In the genomic region with DNA sequence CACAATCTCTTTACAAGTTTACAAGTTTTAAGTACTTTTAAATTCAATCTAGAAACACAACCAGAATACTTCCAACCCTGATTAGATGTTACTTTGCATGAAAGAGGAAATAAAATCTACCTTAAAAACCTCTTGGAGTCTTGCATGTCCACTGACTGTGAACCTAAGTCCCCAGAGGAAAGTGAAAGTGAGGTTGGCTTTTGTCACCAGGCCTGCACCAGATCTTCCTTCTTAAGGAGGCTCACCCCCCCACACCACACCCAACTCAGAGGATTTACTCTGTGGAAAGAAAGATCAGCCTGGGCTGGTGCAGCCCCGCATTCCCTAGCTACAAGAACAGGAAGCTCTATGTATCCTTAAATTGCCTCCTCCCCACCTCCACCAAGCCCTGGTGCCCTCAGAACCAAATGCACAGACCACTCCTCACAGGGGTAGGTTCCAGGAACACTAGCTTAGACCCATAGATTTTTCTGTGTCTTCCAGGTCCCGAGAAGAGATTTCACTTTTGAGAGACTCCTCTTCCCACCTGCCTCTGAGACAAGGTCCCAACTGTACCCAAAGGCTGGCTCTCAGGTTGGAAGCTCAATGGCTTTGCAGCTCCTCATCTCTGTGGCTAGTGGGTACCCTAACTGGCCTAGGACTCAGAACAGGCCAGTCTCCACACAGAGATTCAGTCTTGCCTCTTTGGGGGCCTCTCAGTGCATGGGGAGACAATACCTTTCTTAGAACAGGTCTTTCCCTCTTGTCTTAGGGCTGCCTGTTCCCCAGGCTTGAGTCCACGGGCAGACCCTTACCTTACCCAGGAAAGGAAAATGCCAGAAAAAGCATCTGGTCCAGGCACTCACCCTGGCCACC, we compare ENCODE assay signal across 25 mouse cellular contexts. TPM values are rescaled to one million over a fixed set of nuclear protein-coding genes. Genes with fewer than 3 reads are reported as not detected.
A peak's percentile ranks its signal among the peaks of the same experiment; 100 is the strongest.
DNase-seq lines count a peak whose midpoint lies in the region; ATAC-seq and TF ChIP-seq lines count a peak whose summit lies in the region.
"Had no signal": no experiment of that assay in that cellular context is flagged by ENCODE, and none has a peak within 500 bp of the region (broad histone marks: within the 10 kb centered on the region; RNA-seq: fewer than 3 reads in every experiment).

No protein-coding gene starts in this region.

- no peak overlapping the region for H3K27ac ChIP-seq in hindbrain, embryonic 11.5 days (ENCODE audit: low read depth, low read length)
- no peak overlapping the region for H3K27ac ChIP-seq in hindbrain, postnatal 0 days
- H3K27ac ChIP-seq: limb, embryonic 13.5 days; liver, embryonic 13.5 days; neural tube, embryonic 12.5 days had no signal

- H3K9me3 ChIP-seq in hindbrain, embryonic 11.5 days (ENCODE audit: control insufficient read depth, low read length), result no peaks in the 10 kb centered on the region
- H3K9me3 ChIP-seq in hindbrain, postnatal 0 days (ENCODE audit: low read length), result no peaks in the 10 kb centered on the region
- H3K9me3 ChIP-seq: heart, embryonic 12.5 days; limb, embryonic 13.5 days; liver, embryonic 13.5 days; neural tube, embryonic 12.5 days had no signal

- no peak for ATAC-seq in hindbrain, embryonic 11.5 days (ENCODE audit: low FRiP score)
- no peak for ATAC-seq in hindbrain, postnatal 0 days
- 0 out of 2 replicates have a peak, but pooled peaks have one; percentile 27 for ATAC-seq in granulocyte monocyte progenitor cell, adult 5-6 weeks (replicated peaks; ENCODE audit: poor library complexity, severe bottlenecking)
- 0 out of 2 replicates have a peak, but pooled peaks have one; percentile 26 for ATAC-seq in megakaryocyte progenitor cell, adult 5-6 weeks (replicated peaks; ENCODE audit: poor library complexity)
- no peak for ATAC-seq in erythroblast, adult 5-6 weeks (replicated peaks; ENCODE audit: low FRiP score, poor library complexity, severe bottlenecking)
- ATAC-seq: forebrain, embryonic 14.5 days; inflammation-experienced regulatory T-cells, adult 6 months had no signal

- H3K36me3 ChIP-seq in hindbrain, embryonic 11.5 days (ENCODE audit: control insufficient read depth, insufficient read depth, low read length), result no peaks in the 10 kb centered on the region
- H3K36me3 ChIP-seq in hindbrain, postnatal 0 days (ENCODE audit: insufficient read depth, low read length), result no peaks in the 10 kb centered on the region
- H3K36me3 ChIP-seq: heart, embryonic 12.5 days; limb, embryonic 13.5 days; liver, embryonic 13.5 days; neural tube, embryonic 12.5 days had no signal

- no peak overlapping the region; the same call in 1 of the 2 replicates for H3K4me3 ChIP-seq in hindbrain, embryonic 11.5 days (ENCODE audit: low read depth, low read length)
- no peak overlapping the region for H3K4me3 ChIP-seq in hindbrain, postnatal 0 days (ENCODE audit: low read length)
- H3K4me3 ChIP-seq: limb, embryonic 13.5 days; liver, embryonic 13.5 days; neural tube, embryonic 12.5 days had no signal

- no peak for TF ChIP-seq CTCF in hindbrain, postnatal 0 days (IDR thresholded peaks at IDR 0.05; ENCODE audit: low read depth)

- H3K4me2 ChIP-seq in hindbrain, embryonic 11.5 days (replicated peaks; ENCODE audit: low read depth, low read length), result peak overlapping the region; percentile 12
- H3K4me2 ChIP-seq in hindbrain, postnatal 0 days (ENCODE audit: low read depth, low read length), result no peak overlapping the region
- H3K4me2 ChIP-seq: limb, embryonic 13.5 days; liver, embryonic 13.5 days; lung, embryonic 14.5 days had no signal

- no peaks in the 10 kb centered on the region; the same call in 1 of the 2 replicates for H3K4me1 ChIP-seq in hindbrain, embryonic 11.5 days (replicated peaks; ENCODE audit: control insufficient read depth, insufficient read depth, low read length)
- 0 out of 2 replicates have a peak, but pooled peaks cover 4% of the 10 kb centered on the region for H3K4me1 ChIP-seq in hindbrain, postnatal 0 days (ENCODE audit: insufficient read depth, low read length)
- H3K4me1 ChIP-seq: liver, embryonic 13.5 days had no signal

- H3K9ac ChIP-seq in hindbrain, embryonic 11.5 days (ENCODE audit: low read depth, low read length), result no peak overlapping the region
- no peak overlapping the region for H3K9ac ChIP-seq in hindbrain, postnatal 0 days (replicated peaks; ENCODE audit: low read length)
- H3K9ac ChIP-seq: heart, embryonic 12.5 days; limb, embryonic 13.5 days; liver, embryonic 13.5 days; lung, embryonic 14.5 days; neural tube, embryonic 12.5 days had no signal

- DNase-seq in hindbrain, embryonic 11.5 days (ENCODE audit: low spot score), result peak; percentile 36
- DNase-seq in hindbrain, postnatal 0 days (ENCODE audit: low spot score), result no peak
- DNase-seq in A20 (ENCODE audit: low read depth, low spot score), result peak; percentile 45
- no peak for DNase-seq in gastrocnemius, postnatal 10 days
- DNase-seq: cerebellum, adult 2 months; cerebellum, postnatal 36 days; gastrocnemius, postnatal 25 days; heart, postnatal 14 days; kidney, adult 2 months; kidney, postnatal 10 days; layer of hippocampus, postnatal 36 days; liver, embryonic 13.5 days; lung, embryonic 14.5 days; lung, postnatal 36 days; thymus, postnatal 25 days had no signal

- H3K27me3 ChIP-seq in hindbrain, embryonic 11.5 days (ENCODE audit: control insufficient read depth, insufficient read depth, low read length), result peaks cover 71% of the 10 kb centered on the region
- H3K27me3 ChIP-seq in hindbrain, postnatal 0 days (ENCODE audit: insufficient read depth, low read length), result peaks cover 84% of the 10 kb centered on the region

- WGBS in hindbrain, embryonic 11.5 days, result 29% methylated on average over 3 of the region's 3 CpGs
- WGBS in hindbrain, postnatal 0 days, result 30% methylated on average over 3 of the region's 3 CpGs

RNA-seq across cellular contexts. Expression of a gene that starts 4.3 kb away (rescaled TPM):
- polyA plus RNA-seq in hindbrain, embryonic 11.5 days (2014; fragmentation: Nextera tagmentation; extraction: Ambion mirVana), result 46.6 and 58.5 TPM in 2 replicates
- total RNA-seq in hindbrain, postnatal 0 days (2014; rRNA removed), result 1.3 TPM in 1 of 2 replicates, not detected in the other
- polyA plus RNA-seq in hindbrain, postnatal 0 days (2015; fragmentation: Nextera tagmentation; extraction: Ambion mirVana), result 1.8 and 1.9 TPM in 2 replicates
- not detected in 2 replicates for total RNA-seq in granulocyte monocyte progenitor cell, adult 5-6 weeks (2014; fragmentation: Nextera tagmentation)
- total RNA-seq in granulocyte monocyte progenitor cell, adult 5-6 weeks (2017), result not detected in 2 replicates
- total RNA-seq in megakaryocyte progenitor cell, adult 5-6 weeks (2015), result not detected in 2 replicates
- not detected in 2 replicates for total RNA-seq in megakaryocyte progenitor cell, adult 5-6 weeks (2017)
- total RNA-seq in erythroblast, adult 5-6 weeks (2015; ENCODE audit: low replicate concordance), result not detected in 2 replicates
- total RNA-seq in erythroblast, adult 5-6 weeks (2017; ENCODE audit: low replicate concordance), result not detected in 2 replicates
- not detected for total RNA-seq in gastrocnemius, postnatal 10 days (2021)
- total RNA-seq: gastrocnemius, postnatal 25 days; layer of hippocampus, adult 18-20 months; layer of hippocampus, postnatal 36 days had no signal
- polyA plus RNA-seq: inflammation-experienced regulatory T-cells, adult 6 months; kidney, adult 2 months; limb, embryonic 13.5 days; liver, embryonic 13.5 days; lung, embryonic 14.5 days; midbrain, postnatal 0 days had no signal

Comparison
In these comparisons a context has a peak if more than half of its experiments do, and no peak if none do; other contexts are left out.
1. DNase-seq: peak in hindbrain, embryonic 11.5 days (single experiment) and A20 (single experiment); none in hindbrain, postnatal 0 days (single experiment) and gastrocnemius, postnatal 10 days (single experiment).
2. ATAC-seq: peak in granulocyte monocyte progenitor cell, adult 5-6 weeks (single experiment) and megakaryocyte progenitor cell, adult 5-6 weeks (single experiment); none in hindbrain, embryonic 11.5 days (single experiment), hindbrain, postnatal 0 days (single experiment) and erythroblast, adult 5-6 weeks (single experiment).